Mouse (Mus musculus): Measurements from ENCODE around the gene Gm42372. TPM values are rescaled to one million over a fixed set of nuclear protein-coding genes. Genes with fewer than 3 reads are reported as not detected.
A peak's percentile ranks its signal among the peaks of the same experiment; 100 is the strongest.

Gm42372 gene
- polyA plus RNA-seq, 1 experiment from 2014 or later: not detected

GRCm38 (mm10) chr7:16959539-16960187 lies 23.2 kb upstream of the Gm42372 start, which contains the start of gene Pnmal1:
Pnmal1 (plus strand) TSS chr7:16959679.
- H3K27me3 ChIP-seq (ENCODE audit: insufficient read depth, low read length): no peaks in the 10 kb centered on the region
- H3K4me3 ChIP-seq (ENCODE audit: low read depth, low read length): no peak within 1 kb of the TSS
- WGBS (ENCODE audit: insufficient replicate concordance): 39% methylated on average over 17 of the region's 17 CpGs
- H3K9ac ChIP-seq (replicated peaks): no peak within 1 kb of the TSS
- DNase-seq (peak; percentile 22), ATAC-seq (no peak)
- no peaks in the 10 kb centered on the region for H3K9me3 ChIP-seq (ENCODE audit: low read length)
- no peak within 1 kb of the TSS for H3K27ac ChIP-seq (ENCODE audit: low read depth)
- H3K36me3 ChIP-seq (replicated peaks; ENCODE audit: insufficient read depth, low read length): no peaks in the 10 kb centered on the region
- H3K4me2 ChIP-seq (ENCODE audit: low read depth, low read length): no peak within 1 kb of the TSS
- TF ChIP-seq CTCF (IDR thresholded peaks at IDR 0.05; ENCODE audit: low read depth): no peak
- no peak for TF ChIP-seq EP300 (IDR thresholded peaks at IDR 0.05; ENCODE audit: low read depth)
- H3K4me1 ChIP-seq (ENCODE audit: insufficient read depth): no peaks in the 10 kb centered on the region

- Histone ChIP-seq H3K4me1 (ENCODE audit: insufficient read depth) (no peaks in the 10 kb centered on the region), H3K27ac (ENCODE audit: low read depth) (no peak overlapping the region), H3K4me3 (ENCODE audit: low read depth, low read length) (no peak overlapping the region), H3K9me3 (ENCODE audit: low read length) (no peaks in the 10 kb centered on the region), H3K4me2 (ENCODE audit: low read depth, low read length) (no peak overlapping the region), H3K27me3 (ENCODE audit: insufficient read depth, low read length) (no peaks in the 10 kb centered on the region), H3K36me3 (replicated peaks; ENCODE audit: insufficient read depth, low read length) (no peaks in the 10 kb centered on the region), H3K9ac (replicated peaks) (no peak overlapping the region)
- DNase-seq: no peak
- no peak for ATAC-seq
- TF ChIP-seq EP300 (IDR thresholded peaks at IDR 0.05; ENCODE audit: low read depth) (no peak), CTCF (IDR thresholded peaks at IDR 0.05; ENCODE audit: low read depth) (no peak)
- 64% methylated on average over 5 of the region's 5 CpGs for WGBS (ENCODE audit: insufficient replicate concordance)
Observed at GRCm38 (mm10) chr7:16961678-16962077, 21.2 kb upstream of the Gm42372 start.

- Histone ChIP-seq H3K9ac (replicated peaks) (no peak overlapping the region), H3K4me3 (ENCODE audit: low read depth, low read length) (no peak overlapping the region), H3K4me2 (ENCODE audit: low read depth, low read length) (peak overlapping the region; percentile 30), H3K36me3 (replicated peaks; ENCODE audit: insufficient read depth, low read length) (no peaks in the 10 kb centered on the region), H3K9me3 (ENCODE audit: low read length) (no peaks in the 10 kb centered on the region), H3K27ac (ENCODE audit: low read depth) (peak overlapping the region; percentile 81), H3K27me3 (ENCODE audit: insufficient read depth, low read length) (no peaks in the 10 kb centered on the region), H3K4me1 (ENCODE audit: insufficient read depth) (no peaks in the 10 kb centered on the region)
- ATAC-seq (peak; percentile 88), DNase-seq (peak; percentile 19)
- 57% methylated on average over 6 of the region's 6 CpGs for WGBS (ENCODE audit: insufficient replicate concordance)
- TF ChIP-seq EP300 (IDR thresholded peaks at IDR 0.05; ENCODE audit: low read depth) (peak; percentile 35; the same call in 1 of the 2 replicates), CTCF (IDR thresholded peaks at IDR 0.05; ENCODE audit: low read depth) (no peak)
Observed at GRCm38 (mm10) chr7:16968414-16968813, 14.5 kb upstream of the Gm42372 start.

GRCm38 (mm10) chr7:16971160-16971559 lies 11.7 kb upstream of the Gm42372 start:
- Histone ChIP-seq H3K9me3 (ENCODE audit: low read length) (no peaks in the 10 kb centered on the region), H3K27me3 (ENCODE audit: insufficient read depth, low read length) (no peaks in the 10 kb centered on the region), H3K36me3 (replicated peaks; ENCODE audit: insufficient read depth, low read length) (no peaks in the 10 kb centered on the region), H3K27ac (ENCODE audit: low read depth) (no peak overlapping the region), H3K4me2 (ENCODE audit: low read depth, low read length) (no peak overlapping the region), H3K4me1 (ENCODE audit: insufficient read depth) (no peaks in the 10 kb centered on the region), H3K4me3 (ENCODE audit: low read depth, low read length) (no peak overlapping the region), H3K9ac (replicated peaks) (no peak overlapping the region)
- ATAC-seq (no peak), DNase-seq (no peak)
- TF ChIP-seq EP300 (IDR thresholded peaks at IDR 0.05; ENCODE audit: low read depth) (no peak), CTCF (IDR thresholded peaks at IDR 0.05; ENCODE audit: low read depth) (no peak)
- WGBS (ENCODE audit: insufficient replicate concordance): 44% methylated on average over 3 of the region's 3 CpGs

- peak; percentile 64 for DNase-seq
- H3K4me2 ChIP-seq (ENCODE audit: low read depth, low read length): no peak overlapping the region
- H3K4me1 ChIP-seq (ENCODE audit: insufficient read depth): no peaks in the 10 kb centered on the region; the same call in 1 of the 2 replicates
- no peaks in the 10 kb centered on the region for H3K36me3 ChIP-seq (replicated peaks; ENCODE audit: insufficient read depth, low read length)
- H3K9ac ChIP-seq (replicated peaks): no peak overlapping the region
- H3K9me3 ChIP-seq (ENCODE audit: low read length): no peaks in the 10 kb centered on the region
- 31% methylated on average over 6 of the region's 6 CpGs for WGBS (ENCODE audit: insufficient replicate concordance)
- H3K4me3 ChIP-seq (ENCODE audit: low read depth, low read length): no peak overlapping the region
- no peak for TF ChIP-seq CTCF (IDR thresholded peaks at IDR 0.05; ENCODE audit: low read depth)
- 0 out of 2 replicates have a peak, but pooled peaks have one; percentile 14 for TF ChIP-seq EP300 (IDR thresholded peaks at IDR 0.05; ENCODE audit: low read depth)
- H3K27me3 ChIP-seq (ENCODE audit: insufficient read depth, low read length): no peaks in the 10 kb centered on the region
- peak; percentile 69; the same call in 1 of the 2 replicates for ATAC-seq
- H3K27ac ChIP-seq (ENCODE audit: low read depth): no peak overlapping the region
Observed at GRCm38 (mm10) chr7:16974018-16974417, 8.9 kb upstream of the Gm42372 start.

GRCm38 (mm10) chr7:16976298-16976697 lies 6.6 kb upstream of the Gm42372 start:
- DNase-seq (no peak), ATAC-seq (no peak)
- Histone ChIP-seq H3K36me3 (replicated peaks; ENCODE audit: insufficient read depth, low read length) (no peaks in the 10 kb centered on the region), H3K27me3 (ENCODE audit: insufficient read depth, low read length) (no peaks in the 10 kb centered on the region), H3K4me3 (ENCODE audit: low read depth, low read length) (no peak overlapping the region), H3K9ac (replicated peaks) (no peak overlapping the region), H3K9me3 (ENCODE audit: low read length) (no peaks in the 10 kb centered on the region), H3K4me2 (ENCODE audit: low read depth, low read length) (no peak overlapping the region), H3K4me1 (ENCODE audit: insufficient read depth) (peaks cover 8% of the 10 kb centered on the region), H3K27ac (ENCODE audit: low read depth) (no peak overlapping the region)
- no peak for TF ChIP-seq EP300 (IDR thresholded peaks at IDR 0.05; ENCODE audit: low read depth)
- TF ChIP-seq CTCF (IDR thresholded peaks at IDR 0.05; ENCODE audit: low read depth): no peak
- WGBS (ENCODE audit: insufficient replicate concordance): 64% methylated on average over 8 of the region's 8 CpGs
